Mouse (Mus musculus): ENCODE data around the gene Gm5416.
"Not testable (repeated sequence)": the region's sequence is repeated elsewhere in the genome, so short reads cannot be mapped to it uniquely, and the experiment has no call there.

Gene Gm5416

GRCm38 (mm10) chr16:36209967-36210453, at the start of gene Gm5416:
Gm5416 (plus strand) TSS chr16:36210403.
- no peak for DNase-seq

DNA sequence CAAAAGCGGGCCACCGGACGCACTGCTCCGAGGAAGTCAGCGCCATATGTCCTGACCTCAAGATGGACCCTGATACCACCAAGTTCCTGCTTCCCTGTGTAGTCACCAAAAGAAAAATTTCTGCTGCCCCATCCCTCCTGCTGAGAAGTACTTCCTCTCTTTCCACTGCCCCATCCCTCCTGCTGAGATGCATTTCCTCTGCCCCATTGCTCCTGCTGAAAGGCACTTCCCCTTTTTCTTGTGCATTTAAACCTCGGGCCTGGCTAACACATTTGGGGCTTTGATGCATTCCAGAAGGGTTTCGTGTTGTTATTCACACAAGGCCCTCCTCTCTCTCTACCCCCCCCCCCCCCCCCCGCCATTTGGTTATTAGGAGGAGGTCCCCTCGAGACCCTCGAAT, 42.4 kb upstream of the Gm5416 start:
- DNase-seq = not testable (repeated sequence)

DNA sequence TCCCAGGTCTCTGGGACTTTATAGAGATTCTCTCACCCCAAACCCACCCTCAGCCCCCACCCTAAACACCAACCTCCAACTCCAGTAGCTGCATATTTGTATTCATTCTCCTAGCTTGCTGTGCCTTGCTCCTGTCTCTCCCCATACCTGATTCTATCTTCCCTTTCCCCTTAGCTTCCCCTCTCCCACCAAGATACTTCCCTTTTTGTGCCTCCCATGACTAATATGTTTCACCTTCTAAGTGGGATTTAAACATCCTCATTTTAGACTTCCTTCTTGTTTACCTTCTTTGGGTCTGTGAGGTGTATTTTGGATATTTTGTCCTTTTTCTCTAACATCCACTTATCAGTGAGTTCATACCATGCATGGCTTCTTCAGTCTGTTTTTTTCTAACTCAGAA, 34.1 kb upstream of the Gm5416 start:
- no peak for DNase-seq

GRCm38 (mm10) chr16:36179910-36180309, 30.3 kb upstream of the Gm5416 start:
- no peak for DNase-seq

GRCm38 (mm10) chr16:36183912-36184311, 26.3 kb upstream of the Gm5416 start, which contains the start of gene Gm5483:
Gm5483 (plus strand) TSS chr16:36184212.
- not testable (repeated sequence) for DNase-seq

GRCm38 (mm10) chr16:36199226-36199625, 11.0 kb upstream of the Gm5416 start:
- no peak for DNase-seq

DNA sequence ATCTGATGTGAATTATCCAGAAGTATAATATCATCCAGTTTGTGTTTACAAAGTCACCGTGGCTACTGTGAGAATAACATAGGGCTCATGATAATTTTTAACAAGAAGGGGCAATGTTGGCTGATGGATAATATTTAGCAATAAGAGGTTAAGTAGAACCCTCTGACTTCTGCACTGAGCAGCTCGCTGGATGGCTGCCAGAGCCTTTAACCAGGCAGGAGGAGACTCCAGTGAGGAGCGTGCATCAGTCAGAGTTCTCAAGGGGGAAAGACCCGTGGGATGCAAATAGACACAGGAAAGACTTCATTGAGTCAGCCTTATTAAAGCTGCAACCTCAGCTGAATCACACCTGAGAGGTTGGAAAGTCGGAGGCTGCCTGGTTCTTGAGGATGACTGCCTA, 6.4 kb upstream of the Gm5416 start:
- DNase-seq = no peak

- DNase-seq = not testable (repeated sequence)
Measured at GRCm38 (mm10) chr16:36205684-36206083, 4.5 kb upstream of the Gm5416 start.

DNA sequence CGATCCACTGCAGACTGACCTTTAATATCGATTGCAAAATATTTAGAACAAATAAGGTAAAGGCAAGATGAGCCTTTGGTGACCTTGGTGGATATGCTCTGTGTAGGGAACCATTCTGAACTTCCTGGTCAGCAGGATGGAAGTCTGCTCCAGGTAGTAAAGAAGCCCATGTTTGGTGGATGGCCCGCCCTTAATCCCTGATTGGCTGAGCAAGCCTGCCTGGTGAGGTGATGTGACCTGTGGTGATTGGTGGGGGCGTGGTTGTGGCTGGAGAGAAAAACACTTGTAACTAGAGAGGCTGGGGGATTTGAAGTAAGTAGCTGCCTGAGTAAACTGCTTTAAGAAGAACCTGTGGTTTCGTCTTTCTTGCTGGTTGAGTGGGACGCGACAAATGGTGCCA, 11.0 kb downstream of the Gm5416 start, which contains the start of gene 2010005H15Rik:
2010005H15Rik (plus strand) TSS at position 301 of the 400 bp plus-strand sequence.
- not testable (repeated sequence) for DNase-seq

DNA sequence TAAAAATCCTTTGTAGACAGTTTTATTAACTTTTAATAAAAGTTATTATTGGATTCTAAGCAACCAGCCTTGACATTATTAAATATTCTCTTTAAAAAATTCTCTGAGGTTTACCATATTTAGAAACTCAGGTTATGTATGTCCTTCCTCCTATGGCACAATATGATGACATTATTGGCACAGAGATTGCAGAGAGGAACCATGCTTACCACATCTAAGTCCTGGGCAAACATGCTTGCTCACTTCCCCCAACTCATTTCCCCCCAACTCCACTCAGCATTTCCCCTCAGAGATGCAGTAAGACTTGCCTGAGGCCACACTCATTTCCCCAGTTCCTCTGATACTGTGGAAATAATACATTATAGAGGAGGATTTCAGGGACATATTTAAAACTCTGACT, 50.4 kb downstream of the Gm5416 start:
- DNase-seq = not testable (repeated sequence)

Measured in liver (tissue).